Mouse (Mus musculus): ENCODE measurements around the gene Rapgef3. TPM values are rescaled to one million over a fixed set of nuclear protein-coding genes. Genes with fewer than 3 reads are reported as not detected.

Gene Rapgef3
- polyA plus RNA-seq, 1 experiment = 3.7 TPM

DNA sequence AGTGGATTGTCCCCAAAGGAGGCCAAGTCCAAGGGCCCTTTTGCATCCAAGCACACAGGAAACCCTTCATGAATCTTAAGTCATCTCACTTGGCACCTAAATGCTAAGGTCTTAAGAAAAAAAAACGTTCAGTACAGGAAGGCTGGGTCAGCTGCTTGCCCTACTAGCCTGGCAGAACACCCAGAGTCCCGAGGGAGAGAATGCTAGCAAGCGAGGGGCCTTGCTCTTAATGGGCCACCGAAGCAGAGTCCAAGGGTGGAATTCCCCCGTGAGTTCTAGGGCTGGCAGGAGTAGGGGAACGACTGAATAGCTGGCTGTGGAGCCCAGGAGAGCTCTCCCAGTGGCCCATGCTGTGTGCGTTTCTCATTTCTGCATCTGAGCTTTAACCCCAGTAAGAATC lies 39.0 kb downstream of the Rapgef3 start:
- TF ChIP-seq CTCF (IDR thresholded peaks at IDR 0.05; ENCODE audit: low read depth, low read length) = no peak
- TF ChIP-seq POLR2A (IDR thresholded peaks at IDR 0.05; ENCODE audit: borderline replicate concordance, low read depth, low read length) = no peak
- Histone ChIP-seq H3K4me3 (ENCODE audit: insufficient read depth, low read length) (no peak overlapping the region), H3K27ac (ENCODE audit: insufficient read depth, low read depth, low read length) (no peak overlapping the region), H3K4me1 (ENCODE audit: control insufficient read depth, insufficient read depth, low read length) (peaks cover 8% of the 10 kb centered on the region)

- TF ChIP-seq CTCF (IDR thresholded peaks at IDR 0.05; ENCODE audit: low read depth, low read length) (no peak), POLR2A (IDR thresholded peaks at IDR 0.05; ENCODE audit: borderline replicate concordance, low read depth, low read length) (no peak)
- H3K4me1 ChIP-seq (ENCODE audit: control insufficient read depth, insufficient read depth, low read length) = peaks cover 8% of the 10 kb centered on the region
- no peak overlapping the region for H3K4me3 ChIP-seq (ENCODE audit: insufficient read depth, low read length)
- no peak overlapping the region for H3K27ac ChIP-seq (ENCODE audit: insufficient read depth, low read depth, low read length)
Observed at GRCm38 (mm10) chr15:97728394-97728793, 39.4 kb downstream of the Rapgef3 start.

DNA sequence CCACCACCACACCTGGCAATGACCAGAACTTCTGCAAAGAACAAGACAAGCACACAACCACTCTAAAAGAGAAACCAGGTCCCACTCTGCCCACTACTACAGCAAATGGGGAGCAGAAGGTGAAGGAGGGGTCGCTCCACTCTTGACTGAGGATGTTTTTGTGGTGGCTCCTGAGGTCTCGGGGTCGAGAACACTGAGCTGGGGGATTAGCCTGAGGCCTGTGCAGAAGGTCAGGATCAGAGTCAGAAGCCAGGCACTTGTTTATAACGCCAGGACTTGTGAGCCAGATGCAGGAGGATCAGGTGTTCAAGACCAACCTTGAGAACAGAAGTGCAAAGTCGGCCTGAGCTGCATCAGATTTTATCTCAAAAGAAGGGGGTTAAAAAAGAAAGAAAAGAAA lies 40.3 kb downstream of the Rapgef3 start:
- TF ChIP-seq CTCF (IDR thresholded peaks at IDR 0.05; ENCODE audit: low read depth, low read length) (no peak), POLR2A (IDR thresholded peaks at IDR 0.05; ENCODE audit: borderline replicate concordance, low read depth, low read length) (no peak)
- Histone ChIP-seq H3K4me1 (ENCODE audit: control insufficient read depth, insufficient read depth, low read length) (peaks cover 8% of the 10 kb centered on the region), H3K27ac (ENCODE audit: insufficient read depth, low read depth, low read length) (0 out of 2 replicates have a peak overlapping the region, but pooled peaks have one; percentile 11), H3K4me3 (ENCODE audit: insufficient read depth, low read length) (0 out of 2 replicates have a peak overlapping the region, but pooled peaks have one; percentile 3)

DNA sequence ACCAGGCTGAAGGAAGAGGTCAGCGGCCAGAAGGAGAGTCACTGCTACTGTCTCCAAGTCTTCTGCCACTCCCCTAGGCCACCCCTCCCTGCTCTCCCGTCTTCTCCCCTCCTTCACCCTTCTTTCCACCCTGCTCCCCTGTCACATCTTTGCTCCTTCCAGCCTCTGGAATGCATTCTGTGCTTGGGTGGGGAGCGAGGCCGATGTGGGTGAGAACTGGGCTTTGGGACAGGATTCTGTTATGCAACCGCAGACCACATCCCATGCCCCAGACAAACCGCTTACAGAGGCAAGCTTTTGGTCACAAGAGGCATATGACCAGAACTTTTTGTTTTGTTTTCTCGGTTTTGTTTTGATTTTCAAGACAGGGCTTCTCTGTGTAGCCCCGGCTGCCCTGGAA lies 40.7 kb downstream of the Rapgef3 start:
- H3K27ac ChIP-seq (ENCODE audit: insufficient read depth, low read depth, low read length) = 0 out of 2 replicates have a peak overlapping the region, but pooled peaks have one; percentile 11
- no peak for TF ChIP-seq POLR2A (IDR thresholded peaks at IDR 0.05; ENCODE audit: borderline replicate concordance, low read depth, low read length)
- TF ChIP-seq CTCF (IDR thresholded peaks at IDR 0.05; ENCODE audit: low read depth, low read length) = no peak

DNA sequence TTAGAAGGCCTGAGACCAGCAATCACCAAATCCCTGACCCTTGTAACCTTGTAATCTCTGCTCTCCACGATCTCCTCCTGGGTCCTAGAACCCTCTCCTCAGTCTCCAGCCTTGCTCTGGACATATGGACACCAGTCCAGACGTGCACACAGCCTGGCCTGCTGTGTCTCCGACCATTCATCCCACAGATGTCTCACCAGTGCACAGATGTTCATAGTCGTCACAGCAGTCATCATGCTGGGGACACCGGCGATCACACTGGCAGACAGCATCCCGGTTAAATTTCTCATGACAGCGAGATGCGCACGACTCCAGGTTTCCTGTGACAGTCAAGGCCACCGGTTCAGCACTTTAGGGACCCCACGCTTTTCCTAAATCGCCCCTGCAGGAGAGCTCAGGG lies 41.5 kb downstream of the Rapgef3 start:
- Histone ChIP-seq H3K4me3 (ENCODE audit: insufficient read depth, low read length) (no peak overlapping the region), H3K27ac (ENCODE audit: insufficient read depth, low read depth, low read length) (no peak overlapping the region), H3K4me1 (ENCODE audit: control insufficient read depth, insufficient read depth, low read length) (peaks cover 8% of the 10 kb centered on the region)
- TF ChIP-seq CTCF (IDR thresholded peaks at IDR 0.05; ENCODE audit: low read depth, low read length) (no peak), POLR2A (IDR thresholded peaks at IDR 0.05; ENCODE audit: borderline replicate concordance, low read depth, low read length) (no peak)

More for the DNA sequence above, 40.7 kb downstream of the Rapgef3 start:
- peaks cover 8% of the 10 kb centered on the region for H3K4me1 ChIP-seq (ENCODE audit: control insufficient read depth, insufficient read depth, low read length)
- H3K4me3 ChIP-seq (ENCODE audit: insufficient read depth, low read length) = 0 out of 2 replicates have a peak overlapping the region, but pooled peaks have one; percentile 3

- no peak overlapping the region for H3K4me3 ChIP-seq (ENCODE audit: insufficient read depth, low read length)
- H3K4me1 ChIP-seq (ENCODE audit: control insufficient read depth, insufficient read depth, low read length) = peaks cover 8% of the 10 kb centered on the region
- H3K27ac ChIP-seq (ENCODE audit: insufficient read depth, low read depth, low read length) = no peak overlapping the region
- no peak for TF ChIP-seq CTCF (IDR thresholded peaks at IDR 0.05; ENCODE audit: low read depth, low read length)
- no peak for TF ChIP-seq POLR2A (IDR thresholded peaks at IDR 0.05; ENCODE audit: borderline replicate concordance, low read depth, low read length)
Observed at GRCm38 (mm10) chr15:97725198-97725785, 42.5 kb downstream of the Rapgef3 start.

DNA sequence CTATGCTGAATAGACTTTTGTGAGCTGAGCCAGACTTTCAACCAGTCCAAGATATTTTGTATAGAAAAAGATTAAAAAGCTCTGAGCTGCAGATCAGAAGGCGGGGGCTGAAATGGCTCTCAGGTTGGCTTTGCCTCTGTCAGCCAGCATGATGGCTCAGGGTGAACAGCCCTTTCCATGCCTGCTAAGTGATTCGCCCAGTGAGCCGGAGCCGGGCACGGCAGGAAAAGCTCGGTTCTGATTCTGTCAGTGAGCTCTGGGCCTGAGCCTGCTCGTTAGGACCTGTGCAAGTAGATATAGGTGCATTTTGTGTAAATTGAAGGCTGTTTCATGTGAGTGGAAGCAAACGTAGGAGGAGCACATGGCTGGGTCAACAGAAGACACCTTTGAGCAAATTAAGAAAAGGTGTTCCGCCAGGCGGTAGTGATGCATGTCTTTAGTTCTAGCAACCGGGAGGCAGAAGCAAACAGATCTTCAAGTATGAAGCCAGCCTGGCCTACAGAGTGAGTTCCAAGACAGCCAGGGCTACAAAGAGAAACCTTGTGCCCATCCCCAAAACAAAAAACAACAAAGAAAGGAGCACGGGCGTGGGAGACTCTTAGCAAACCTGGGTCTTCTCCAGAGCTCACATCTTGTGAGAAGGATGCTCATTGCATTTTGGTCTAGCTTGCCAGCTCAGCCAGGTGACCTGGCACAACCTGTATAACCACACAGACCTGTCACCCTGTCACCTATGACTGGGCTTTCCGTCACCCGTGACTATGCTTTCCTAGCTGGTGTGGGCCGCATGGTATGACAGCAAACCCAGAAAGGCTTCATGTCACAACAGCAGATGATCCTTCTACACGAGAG lies 43.2 kb downstream of the Rapgef3 start:
- peaks cover 8% of the 10 kb centered on the region for H3K4me1 ChIP-seq (ENCODE audit: control insufficient read depth, insufficient read depth, low read length)
- H3K4me3 ChIP-seq (ENCODE audit: insufficient read depth, low read length) = no peak overlapping the region
- H3K27ac ChIP-seq (ENCODE audit: insufficient read depth, low read depth, low read length) = no peak overlapping the region
- no peak for TF ChIP-seq POLR2A (IDR thresholded peaks at IDR 0.05; ENCODE audit: borderline replicate concordance, low read depth, low read length)
- TF ChIP-seq CTCF (IDR thresholded peaks at IDR 0.05; ENCODE audit: low read depth, low read length) = no peak

DNA sequence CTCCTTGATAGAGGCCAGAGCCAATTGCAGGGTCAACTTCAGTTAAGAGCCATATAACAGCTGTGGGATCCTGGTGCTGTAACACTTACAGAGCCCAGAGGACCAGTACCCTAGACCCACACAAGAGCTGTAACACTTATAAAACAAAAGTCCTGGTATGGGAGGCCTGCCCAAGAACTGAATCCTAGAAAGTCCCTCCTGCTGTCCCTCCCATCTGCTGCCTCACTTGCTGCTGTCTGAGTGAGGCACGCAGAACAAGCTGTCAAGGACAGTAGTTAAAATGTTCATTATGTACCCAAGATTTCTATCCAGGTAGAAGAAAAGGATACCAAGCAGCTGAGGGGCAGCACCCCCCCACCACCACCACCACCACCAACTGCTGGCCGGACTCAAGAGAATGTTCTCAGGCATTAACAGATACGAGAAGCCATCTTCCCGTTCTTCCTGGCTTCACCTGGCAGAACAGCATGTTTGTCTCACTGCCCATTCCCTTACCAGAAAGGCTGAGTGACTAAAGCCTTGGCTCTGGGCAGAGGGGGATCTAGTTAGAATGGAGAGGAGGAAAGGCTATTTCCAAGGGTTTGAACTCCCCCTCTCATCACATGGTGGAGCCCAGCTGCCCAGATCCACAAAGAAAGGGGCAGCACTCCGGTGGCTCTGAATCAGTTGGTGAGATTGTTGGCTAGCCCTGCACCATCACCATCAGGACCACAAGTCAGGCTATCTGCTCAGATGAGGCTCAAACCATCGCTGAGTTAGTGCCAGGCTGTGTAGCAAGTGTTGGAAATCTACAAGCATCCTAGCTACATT lies 44.0 kb downstream of the Rapgef3 start:
- no peak overlapping the region for H3K27ac ChIP-seq (ENCODE audit: insufficient read depth, low read depth, low read length)
- TF ChIP-seq POLR2A (IDR thresholded peaks at IDR 0.05; ENCODE audit: borderline replicate concordance, low read depth, low read length) (no peak), CTCF (IDR thresholded peaks at IDR 0.05; ENCODE audit: low read depth, low read length) (no peak)
- no peak overlapping the region for H3K4me3 ChIP-seq (ENCODE audit: insufficient read depth, low read length)
- H3K4me1 ChIP-seq (ENCODE audit: control insufficient read depth, insufficient read depth, low read length) = peaks cover 8% of the 10 kb centered on the region

GRCm38 (mm10) chr15:97721008-97721701 lies 46.6 kb downstream of the Rapgef3 start:
- TF ChIP-seq POLR2A (IDR thresholded peaks at IDR 0.05; ENCODE audit: borderline replicate concordance, low read depth, low read length) = no peak
- no peak for TF ChIP-seq CTCF (IDR thresholded peaks at IDR 0.05; ENCODE audit: low read depth, low read length)
- Histone ChIP-seq H3K4me1 (ENCODE audit: control insufficient read depth, insufficient read depth, low read length) (no peaks in the 10 kb centered on the region), H3K4me3 (ENCODE audit: insufficient read depth, low read length) (no peak overlapping the region), H3K27ac (ENCODE audit: insufficient read depth, low read depth, low read length) (no peak overlapping the region)

All from bone marrow macrophage, adult 2 months (primary cell).